Mouse (Mus musculus) right cerebral cortex, adult 18-20 months (tissue): ENCODE measurements at regions not wholly inside any gene's neighbourhood (a gene's known extent, or its start where the extent isn't known, plus 50 kb on each side); places are given as distances from the start of the nearest gene placed in this dataset.

Experiments
- DNase-seq: peaks from one replicate; pipeline ENCODE4 v3.0.0; 2022; ENCODE audit warnings: mixed read lengths

DNA sequence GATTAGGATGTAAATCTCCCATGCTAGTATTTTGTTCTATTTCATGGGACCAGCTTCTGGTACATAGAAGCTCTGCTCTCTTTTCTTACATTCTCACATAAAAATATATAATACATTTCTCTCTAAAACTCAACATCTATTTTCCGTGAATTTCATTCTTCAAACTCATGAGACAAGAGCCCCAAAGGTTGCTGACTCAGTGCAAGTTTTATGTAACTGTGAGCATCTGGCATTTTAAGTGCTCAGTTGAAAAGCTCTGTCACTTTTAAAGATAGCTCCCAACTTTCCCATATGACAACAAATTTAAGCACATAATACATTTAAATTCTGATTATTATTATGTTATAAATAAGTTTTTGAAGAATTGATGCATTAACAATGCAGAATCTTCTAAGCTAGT lies 268.5 kb downstream of the AW209491 start:
- DNase-seq: peak; percentile 35

DNA sequence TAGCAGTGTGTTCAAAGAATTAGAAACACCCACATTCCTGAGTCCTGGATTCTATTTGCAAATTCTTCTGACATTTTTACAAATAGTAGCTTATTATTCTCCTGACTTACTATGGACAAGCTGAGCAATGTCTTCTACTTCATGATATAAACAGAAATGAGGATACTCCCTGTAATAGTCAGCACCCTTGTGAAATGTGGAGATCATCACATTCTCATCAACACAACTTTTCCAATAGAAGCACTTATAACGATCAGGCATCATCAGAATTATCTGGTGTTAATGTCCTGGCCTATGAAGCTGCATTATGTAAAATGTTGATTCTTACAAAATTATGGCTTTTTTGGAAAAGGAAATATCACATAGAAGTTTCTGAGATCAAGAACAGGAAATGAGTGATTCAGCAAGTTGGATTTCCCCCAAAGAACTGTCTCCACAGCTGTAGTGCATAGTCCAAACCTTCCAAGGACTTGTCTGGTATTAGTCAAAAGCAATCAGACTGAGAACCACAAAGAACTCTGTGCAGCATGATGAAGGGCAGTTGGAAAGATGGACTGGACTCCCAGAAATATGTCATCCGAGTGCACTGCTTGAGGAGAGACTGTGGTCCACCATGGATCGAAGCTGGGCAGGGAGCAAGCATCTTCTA lies 300.3 kb downstream of the AW209491 start:
- no peak for DNase-seq

GRCm38 (mm10) chr13:14966187-14966726 lies 336.3 kb downstream of the AW209491 start:
- no peak for DNase-seq

- DNase-seq: no peak
These were observed 372.7 kb downstream of the AW209491 start for GRCm38 (mm10) chr13:15002700-15003099.

GRCm38 (mm10) chr13:15011638-15012037 lies 381.7 kb downstream of the AW209491 start:
- no peak for DNase-seq

DNA sequence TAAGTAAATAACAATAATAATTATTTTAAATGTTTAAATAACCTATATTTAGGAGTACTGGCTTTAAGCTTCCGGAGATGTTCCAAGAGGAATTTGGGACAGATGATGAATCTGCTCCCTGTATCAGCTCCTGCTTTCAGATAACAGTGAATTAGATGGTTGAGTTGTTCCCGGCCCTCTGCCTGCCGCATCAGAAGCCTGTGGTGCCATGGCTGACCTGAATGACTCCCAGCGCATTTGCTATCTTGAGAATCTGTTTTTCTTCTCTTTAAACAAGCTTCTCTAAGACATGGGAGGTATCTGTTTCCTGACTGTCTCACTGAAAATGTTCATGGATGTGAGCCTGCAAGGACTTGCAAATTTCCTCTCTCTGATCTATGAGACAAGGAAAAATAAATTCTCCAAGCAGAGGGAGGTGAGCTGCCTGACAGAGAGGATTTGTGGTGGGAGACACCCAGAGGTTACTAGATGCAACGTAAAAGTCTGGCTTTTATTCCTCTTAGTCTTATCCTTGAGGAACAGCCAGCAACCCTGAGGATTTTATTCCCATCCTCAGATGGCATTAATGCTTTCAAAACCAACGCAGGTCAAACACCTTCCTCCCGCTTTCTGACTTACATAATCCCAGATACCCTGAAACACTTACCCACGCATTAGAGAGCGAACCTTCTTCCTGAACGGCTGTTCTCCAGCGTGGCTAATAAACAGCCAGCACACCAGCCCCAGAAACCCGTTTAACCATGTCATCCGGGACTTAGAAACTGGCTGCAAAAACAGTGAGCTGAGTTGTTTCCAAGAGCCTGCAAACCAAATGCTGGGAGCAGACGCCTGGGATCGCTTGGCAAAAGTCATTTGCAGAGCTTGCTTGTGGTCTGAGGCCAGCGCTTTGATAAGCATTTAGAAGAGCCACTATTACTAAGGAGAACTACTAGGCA lies 389.1 kb downstream of the AW209491 start:
- DNase-seq: no peak

GRCm38 (mm10) chr13:15026601-15027000 lies 396.6 kb downstream of the AW209491 start:
- DNase-seq: no peak

GRCm38 (mm10) chr13:15052667-15053375 lies 410.2 kb upstream of the Gli3 start:
- DNase-seq: no peak

DNA sequence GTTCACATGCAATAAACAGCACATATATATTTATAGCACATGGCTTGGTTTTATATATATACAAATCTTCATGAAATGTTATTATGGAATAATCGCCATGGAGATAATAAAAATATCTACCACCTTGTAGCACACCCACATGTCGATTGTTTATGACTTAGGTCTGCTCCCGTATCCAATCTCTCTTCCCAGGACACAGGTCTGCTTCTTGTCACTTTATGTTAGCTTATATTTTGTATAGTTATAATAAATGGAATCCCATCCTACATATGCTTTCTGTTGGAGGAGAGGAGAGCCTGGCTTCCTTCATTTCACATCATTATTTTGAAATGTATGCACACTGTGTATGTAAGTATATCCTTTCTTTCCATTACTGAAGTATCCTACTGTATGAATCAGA lies 408.3 kb upstream of the Gli3 start:
- no peak for DNase-seq

- no peak for DNase-seq
These were observed 384.4 kb upstream of the Gli3 start for GRCm38 (mm10) chr13:15078635-15079094.

DNA sequence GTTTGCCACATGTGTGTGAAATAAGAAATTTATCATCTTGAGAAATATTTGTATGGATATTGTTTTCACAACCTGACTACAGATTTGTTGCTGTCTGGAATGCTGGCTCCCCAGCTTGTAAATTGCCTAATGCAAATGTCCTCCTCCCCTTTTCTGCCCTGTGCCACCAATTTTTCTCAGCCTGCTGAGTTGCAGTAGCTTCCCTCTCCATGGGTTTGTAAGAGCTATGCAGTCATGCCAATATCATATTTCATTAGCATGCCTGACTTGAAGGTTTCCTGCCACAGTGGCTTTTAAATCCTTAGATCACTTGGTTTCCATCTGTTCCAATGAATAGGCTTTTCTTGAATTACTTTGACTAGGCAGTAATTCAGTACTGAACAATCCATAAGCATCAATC lies 383.9 kb upstream of the Gli3 start:
- DNase-seq: no peak

DNA sequence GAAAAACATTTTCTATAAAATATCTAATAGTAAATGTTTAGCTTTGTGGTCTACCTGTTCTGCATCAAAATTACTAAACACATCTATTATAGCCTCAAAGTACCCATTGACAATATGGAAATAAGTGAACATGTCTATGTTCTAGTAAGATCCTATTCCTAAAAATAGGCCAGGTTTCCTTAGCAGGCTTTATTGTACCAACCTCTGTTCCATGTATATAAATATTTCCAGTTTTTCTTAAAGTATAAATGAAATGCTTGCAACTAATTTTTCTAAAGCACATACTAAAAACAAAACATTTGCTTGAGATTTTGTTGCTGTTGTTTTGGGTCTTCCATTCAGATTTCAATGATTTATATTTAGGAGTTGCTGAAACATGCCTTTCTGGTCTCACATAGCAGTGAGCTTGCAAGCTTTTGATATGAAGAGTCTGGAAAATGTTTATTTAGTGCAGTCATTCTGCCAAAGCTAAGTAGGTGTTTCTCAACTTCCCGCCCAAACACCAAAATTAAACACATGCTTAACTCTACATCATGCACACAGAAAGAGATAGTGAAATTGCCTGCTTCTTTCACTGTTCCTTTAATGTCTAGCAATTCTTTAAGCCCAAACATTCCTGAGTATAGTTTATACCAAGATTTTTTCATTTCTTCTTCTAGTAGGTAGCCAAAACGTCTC lies 380.6 kb upstream of the Gli3 start:
- no peak for DNase-seq

DNA sequence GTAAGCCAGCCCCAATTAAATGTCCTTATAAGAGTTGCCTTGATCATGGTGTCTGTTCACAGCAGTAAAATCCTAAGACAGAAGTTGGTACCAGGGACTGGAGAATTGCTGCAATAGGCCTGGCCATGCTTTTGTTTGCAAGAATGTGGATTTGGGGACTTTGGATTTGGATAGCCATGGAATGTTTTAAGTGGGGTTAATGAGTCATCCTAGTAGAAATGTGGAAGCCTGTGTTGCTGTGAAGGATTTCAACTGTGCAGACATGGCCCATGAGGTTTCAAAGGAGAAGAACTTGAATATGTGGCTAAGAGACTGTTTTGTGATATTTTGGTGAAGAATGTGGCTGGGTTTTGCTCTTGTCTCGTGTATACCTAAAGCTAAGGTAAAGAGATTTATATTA lies 368.2 kb upstream of the Gli3 start:
- DNase-seq: no peak

DNA sequence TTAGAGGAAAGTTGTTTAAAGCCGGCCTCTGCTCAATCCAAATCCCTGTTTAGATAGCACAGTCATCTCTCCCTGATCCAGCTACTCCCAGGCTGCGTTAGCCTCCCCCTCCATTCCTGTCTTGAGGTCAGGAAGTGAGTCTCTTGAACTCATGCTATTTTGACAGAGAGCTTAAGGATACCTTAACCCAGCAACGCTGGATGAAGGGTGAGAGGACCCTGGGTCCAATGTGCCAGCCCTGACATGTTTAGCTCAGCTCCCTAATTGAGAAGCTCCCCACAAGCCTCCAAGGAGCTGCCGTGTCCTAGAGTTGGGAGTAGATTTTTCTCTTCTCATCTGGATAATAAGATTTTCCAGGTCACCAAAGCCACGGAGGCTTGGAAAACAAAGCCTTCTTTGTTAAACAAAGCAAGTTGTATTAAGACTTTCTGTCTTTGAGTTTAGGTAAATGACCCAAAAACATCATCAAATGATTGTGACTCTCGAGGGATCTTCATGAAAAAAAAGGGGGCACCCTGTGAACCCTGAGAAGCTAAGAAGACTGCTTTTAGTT lies 355.2 kb upstream of the Gli3 start:
- DNase-seq: no peak

- no peak for DNase-seq
These were observed 349.7 kb upstream of the Gli3 start for GRCm38 (mm10) chr13:15113383-15113782.

- DNase-seq: peak; percentile 28
These were observed 332.8 kb upstream of the Gli3 start for GRCm38 (mm10) chr13:15130249-15130648.

DNA sequence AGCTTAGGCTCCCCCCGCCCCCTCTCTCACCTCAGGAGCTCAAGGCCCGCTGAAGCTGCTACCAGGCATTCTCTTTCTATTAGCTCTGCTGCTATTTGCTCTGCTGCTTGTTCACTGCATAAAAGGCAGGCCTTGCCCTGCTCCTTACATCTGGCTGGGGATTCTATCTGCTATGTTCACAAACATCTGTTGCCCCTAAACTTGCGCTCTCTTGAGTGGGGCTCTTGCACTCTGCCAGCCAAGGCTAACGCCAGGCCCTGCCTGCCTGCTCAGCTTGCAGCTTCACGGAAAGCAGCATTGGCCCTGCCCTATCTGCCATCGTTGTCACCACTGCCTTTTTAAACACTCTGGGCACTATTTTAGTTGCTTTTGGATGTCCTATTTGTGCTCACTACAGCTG lies 316.9 kb upstream of the Gli3 start:
- no peak for DNase-seq

DNA sequence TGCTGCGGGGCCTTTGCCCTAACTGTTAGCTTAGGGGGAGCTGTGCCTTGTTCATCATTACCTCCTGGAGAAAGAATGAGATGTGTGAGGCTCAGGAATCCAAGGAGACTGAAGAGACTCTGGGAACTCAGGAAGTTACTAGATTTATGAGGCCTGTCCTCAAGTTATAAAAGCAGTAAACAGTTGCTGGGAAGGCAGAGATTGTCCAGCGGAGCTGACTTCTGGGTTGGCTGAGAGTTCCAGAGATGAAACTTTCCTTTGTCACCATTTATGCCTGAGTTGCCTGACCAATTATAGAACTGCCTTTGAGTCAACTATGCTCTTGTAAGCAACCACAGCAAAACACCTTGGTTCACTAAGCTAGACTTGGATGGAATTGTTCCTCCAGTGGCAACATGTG lies 282.1 kb upstream of the Gli3 start:
- DNase-seq: no peak

- DNase-seq: no peak
These were observed 251.2 kb upstream of the Gli3 start for GRCm38 (mm10) chr13:15211635-15212352.

DNA sequence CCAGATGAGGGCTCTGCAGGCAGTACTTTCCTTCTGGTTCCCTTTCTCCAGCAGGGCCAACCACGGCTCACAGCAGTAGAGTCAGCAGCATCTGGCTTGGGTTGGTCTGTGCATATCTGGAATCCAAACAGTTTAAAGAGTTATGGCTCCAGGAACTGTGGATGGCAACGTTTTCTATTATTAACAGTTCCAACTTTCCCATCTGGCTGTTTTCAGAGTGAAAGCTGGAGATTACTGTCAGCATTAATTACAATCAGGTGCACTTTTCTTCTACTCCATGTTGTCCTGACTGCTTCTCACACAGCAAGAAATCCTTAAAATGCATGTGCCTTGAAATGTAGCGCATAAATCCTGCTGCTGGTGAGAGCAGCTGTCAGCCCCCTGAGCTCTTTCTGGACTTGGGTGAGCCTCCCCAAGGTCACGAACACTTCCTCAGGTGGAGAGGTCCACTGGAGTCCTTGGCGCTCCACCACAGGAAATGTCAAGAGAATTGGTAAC lies 250.6 kb upstream of the Gli3 start:
- DNase-seq: no peak

DNA sequence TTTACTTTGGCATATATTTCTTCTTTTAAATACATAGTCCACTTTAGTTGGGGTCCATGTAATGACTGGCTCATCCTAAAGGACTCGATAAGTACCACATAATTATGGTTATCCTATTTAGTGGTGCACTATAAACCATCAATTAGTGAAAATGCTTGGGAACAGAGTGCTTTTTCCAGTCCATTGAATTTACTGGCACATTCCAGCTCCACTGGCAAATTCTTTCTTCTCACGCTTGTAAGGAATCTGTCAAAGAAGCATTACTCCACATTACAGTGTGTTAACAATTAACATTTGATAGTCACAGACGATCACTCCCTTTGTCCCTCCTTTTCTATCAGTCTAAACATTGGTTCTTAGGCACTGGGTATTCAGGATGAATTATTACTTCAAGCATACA lies 241.7 kb upstream of the Gli3 start:
- DNase-seq: no peak
